Mouse (Mus musculus) E14TG2a.4 (cell line): ENCODE measurements around the gene Neurog3.

ENCODE experiments used
- H3K27me3 ChIP-seq: 2 replicates; pipeline ENCODE4 v1.6.1; 2014; ENCODE audit warnings: low read length, control low read depth; ENCODE audit not compliant: insufficient read depth
- H3K36me3 ChIP-seq: 2 replicates; pipeline ENCODE4 v1.6.1; 2014; ENCODE audit warnings: low read length, control low read depth; ENCODE audit not compliant: insufficient read depth
- H3K4me1 ChIP-seq: replicated peaks from 2 replicates; pipeline ENCODE4 v1.6.1; 2014; ENCODE audit warnings: low read depth, low read length, control low read depth
- H3K4me3 ChIP-seq: replicated peaks from 2 replicates; pipeline ENCODE4 v1.5.1; 2014; ENCODE audit warnings: mild to moderate bottlenecking, low read length
- H3K9me3 ChIP-seq: 2 replicates; pipeline ENCODE4 v1.6.1; 2014; ENCODE audit warnings: low read length, control low read depth
- CTCF ChIP-seq: conservative IDR thresholded peaks from 2 replicates; pipeline ENCODE4 v1.5.1; 2014; ENCODE audit warnings: low read length
- NANOG ChIP-seq: IDR thresholded peaks from 2 replicates; pipeline ENCODE4 v1.6.1; 2014; ENCODE audit warnings: borderline replicate concordance, low read length, mixed read lengths
- POU5F1 ChIP-seq: IDR thresholded peaks from 2 replicates; pipeline ENCODE4 v1.6.1; 2014; ENCODE audit warnings: low read length, borderline replicate concordance

Neurog3 gene

DNA sequence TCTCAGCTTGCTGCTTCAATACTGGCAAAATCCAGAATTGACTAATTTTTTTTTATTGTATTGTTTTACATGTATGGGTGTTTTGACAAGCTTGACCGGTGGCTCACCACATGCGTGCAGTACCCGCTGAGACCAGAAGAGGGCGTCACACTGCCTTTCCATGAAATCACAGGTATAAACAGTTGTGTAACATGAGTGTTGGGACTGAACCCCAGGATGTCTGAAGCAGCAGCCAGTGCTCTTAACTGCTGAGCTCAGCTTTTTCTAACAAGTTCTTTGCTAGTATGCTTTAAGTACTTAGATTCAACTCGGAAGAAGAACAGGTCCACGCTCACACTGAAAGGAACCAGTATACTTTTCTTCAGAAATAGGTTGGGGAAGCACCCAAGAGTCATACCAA, 5.8 kb upstream of the Neurog3 start:
- TF ChIP-seq POU5F1 = no peak
- TF ChIP-seq CTCF = peak; percentile 87
- no peak for TF ChIP-seq NANOG
- no peak overlapping the region for H3K4me3 ChIP-seq
- peaks cover 41% of the 10 kb centered on the region for H3K4me1 ChIP-seq
- H3K9me3 ChIP-seq = no peaks in the 10 kb centered on the region
- no peaks in the 10 kb centered on the region for H3K36me3 ChIP-seq
- peaks cover 48% of the 10 kb centered on the region for H3K27me3 ChIP-seq

DNA sequence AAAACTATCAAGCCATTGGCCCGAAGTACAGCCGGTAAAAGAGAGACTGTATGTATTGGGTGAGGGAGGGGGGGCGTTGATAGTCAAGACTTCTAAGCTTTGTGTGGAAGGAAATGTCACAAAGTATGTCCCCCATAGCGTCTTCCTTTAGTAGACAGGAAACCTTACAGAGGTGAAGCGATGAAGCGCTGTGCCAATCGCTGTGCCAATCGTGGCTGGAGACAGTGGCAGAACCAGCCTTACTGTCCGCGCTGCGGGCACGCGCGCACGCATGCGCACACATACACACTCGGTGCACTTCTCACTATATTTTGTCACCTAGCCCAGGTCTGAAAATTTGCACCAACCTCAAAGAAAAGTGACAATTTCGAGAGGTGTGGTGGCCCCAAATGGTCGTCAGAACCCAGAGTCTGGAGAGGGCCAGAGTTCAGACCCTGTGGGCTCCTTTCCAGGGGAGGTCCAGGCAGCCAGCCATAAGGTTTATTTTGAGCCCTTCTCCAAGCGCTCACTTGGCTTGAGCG, 5.1 kb upstream of the Neurog3 start:
- TF ChIP-seq POU5F1 = no peak
- no peak for TF ChIP-seq NANOG
- no peak for TF ChIP-seq CTCF
- H3K4me3 ChIP-seq = no peak overlapping the region
- H3K9me3 ChIP-seq = no peaks in the 10 kb centered on the region
- H3K27me3 ChIP-seq = peaks cover 54% of the 10 kb centered on the region
- H3K36me3 ChIP-seq = no peaks in the 10 kb centered on the region
- peaks cover 47% of the 10 kb centered on the region for H3K4me1 ChIP-seq

DNA sequence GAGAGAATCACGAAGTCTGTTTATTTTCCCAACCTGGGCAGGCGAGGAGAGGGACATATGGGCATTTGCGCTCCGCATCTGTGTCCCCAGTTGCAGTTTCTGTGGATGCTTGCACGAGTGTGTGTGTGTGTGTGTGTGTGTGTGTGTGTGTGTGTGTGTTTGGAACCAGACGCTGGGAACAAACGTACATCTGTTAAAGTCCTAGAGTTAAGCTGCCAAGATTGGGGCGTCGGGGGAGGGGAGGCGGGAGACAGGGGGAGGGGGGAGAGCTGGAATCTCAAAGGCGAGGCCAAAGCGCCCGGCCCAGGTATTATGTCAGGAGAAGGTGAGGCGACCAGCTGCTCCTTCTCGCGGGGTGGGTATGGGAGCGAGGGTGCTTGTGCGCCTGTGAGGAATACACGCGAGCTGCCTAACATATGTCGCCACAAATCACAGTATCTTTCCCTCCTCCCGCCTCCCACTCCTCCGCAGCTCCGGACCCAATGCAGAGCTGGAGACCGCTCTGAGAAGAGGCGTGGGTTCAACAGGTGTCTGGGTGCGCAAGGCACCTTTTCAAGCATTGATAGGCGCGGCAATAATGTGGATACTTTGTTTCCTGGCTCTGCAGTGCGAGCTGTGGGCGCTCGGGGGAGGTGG, 4.5 kb upstream of the Neurog3 start:
- Histone ChIP-seq H3K36me3 (no peaks in the 10 kb centered on the region), H3K4me3 (peak overlapping the region; percentile 67), H3K4me1 (peaks cover 54% of the 10 kb centered on the region), H3K27me3 (peaks cover 61% of the 10 kb centered on the region), H3K9me3 (no peaks in the 10 kb centered on the region)
- TF ChIP-seq POU5F1 (no peak), CTCF (no peak), NANOG (no peak)

DNA sequence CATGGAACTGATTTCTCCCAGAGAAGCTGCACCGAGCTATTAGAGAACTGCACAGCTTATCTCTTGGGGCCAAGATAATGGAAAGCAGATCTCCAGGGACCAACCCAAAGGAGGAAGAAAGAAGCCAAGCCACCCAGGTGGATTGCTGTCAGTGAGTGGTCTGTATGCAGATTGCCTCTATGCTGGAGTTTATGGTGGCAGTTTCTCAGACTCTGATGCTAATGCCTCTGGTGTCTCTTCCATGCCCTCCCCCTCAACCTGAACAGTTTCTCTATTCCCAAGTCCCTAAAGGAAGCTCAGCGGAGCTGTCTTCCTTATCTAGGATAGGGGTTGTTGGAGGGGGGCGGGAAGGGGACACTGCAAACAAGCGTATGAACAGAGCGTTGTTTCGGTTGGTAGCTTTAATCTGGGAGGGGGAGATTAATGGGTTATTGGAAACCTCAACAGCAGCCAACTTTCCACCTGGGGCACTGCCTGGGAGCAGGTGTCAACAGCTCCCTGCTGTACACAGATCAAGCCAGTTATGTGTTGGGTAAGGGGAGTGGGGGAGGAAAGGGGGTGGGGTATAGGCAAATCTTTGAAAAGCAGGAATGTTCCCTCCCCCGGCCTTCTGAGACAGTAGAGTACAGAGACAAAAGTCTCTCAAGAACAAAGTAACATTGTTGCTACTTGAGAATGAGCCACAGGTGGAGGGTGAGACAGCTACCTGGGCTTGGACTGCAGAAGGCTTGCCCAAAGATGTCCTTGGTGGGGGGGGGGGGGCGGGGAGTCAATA, 3.0 kb downstream of the Neurog3 start:
- Histone ChIP-seq H3K4me3 (0 out of 2 replicates have a peak overlapping the region, but pooled peaks have one; percentile 20), H3K36me3 (no peaks in the 10 kb centered on the region)
- no peak for TF ChIP-seq CTCF
- TF ChIP-seq POU5F1 = no peak
- peak; percentile 13; the same call in 1 of the 2 replicates for TF ChIP-seq NANOG

DNA sequence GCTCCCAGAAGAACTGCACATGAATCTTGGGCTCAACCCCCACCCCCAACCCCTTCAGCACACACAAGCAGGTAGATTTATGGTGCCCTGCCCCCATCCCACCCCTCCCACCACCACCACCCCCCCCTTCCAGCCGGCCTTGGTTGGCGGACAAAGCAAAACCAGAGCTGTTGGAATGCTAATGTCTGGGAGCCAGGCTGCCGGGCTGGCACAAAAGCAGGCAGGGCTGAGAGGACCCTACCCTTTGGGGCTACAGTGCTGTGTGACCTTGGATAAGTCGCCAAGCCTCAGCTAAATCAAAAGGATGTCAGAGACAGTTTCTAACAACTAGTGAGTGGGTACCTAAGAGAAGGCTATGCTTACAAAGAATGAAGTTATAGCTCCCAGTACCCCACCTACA, 4.3 kb downstream of the Neurog3 start:
- TF ChIP-seq POU5F1 = no peak
- no peak for TF ChIP-seq CTCF
- TF ChIP-seq NANOG = no peak
- Histone ChIP-seq H3K9me3 (no peaks in the 10 kb centered on the region), H3K27me3 (peaks cover 46% of the 10 kb centered on the region)

More for the DNA sequence above, 3.0 kb downstream of the Neurog3 start:
- Histone ChIP-seq H3K9me3 (no peaks in the 10 kb centered on the region), H3K27me3 (peaks cover 53% of the 10 kb centered on the region), H3K4me1 (peaks cover 83% of the 10 kb centered on the region)

DNA sequence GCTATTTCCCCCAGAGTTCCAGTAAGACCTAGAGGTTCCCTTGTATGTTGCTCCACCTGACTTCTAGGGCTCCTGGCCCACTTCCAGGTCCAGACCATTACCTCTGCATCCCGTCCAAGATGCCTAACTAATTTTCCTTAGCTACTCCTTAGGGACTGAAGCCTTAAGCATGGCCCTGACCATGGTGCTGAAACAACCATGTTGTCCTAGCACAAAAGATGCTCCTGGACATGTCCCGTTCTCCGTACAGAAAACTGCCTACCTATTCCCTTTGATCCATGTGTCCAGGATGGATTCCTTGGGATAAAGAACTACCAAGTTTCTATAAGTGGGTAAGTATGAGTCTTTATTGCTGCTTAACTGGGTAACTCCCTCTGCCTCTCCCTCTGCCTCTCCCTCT, 5.2 kb downstream of the Neurog3 start:
- Histone ChIP-seq H3K4me1 (peaks cover 74% of the 10 kb centered on the region), H3K4me3 (no peak overlapping the region), H3K36me3 (no peaks in the 10 kb centered on the region), H3K27me3 (peaks cover 37% of the 10 kb centered on the region), H3K9me3 (no peaks in the 10 kb centered on the region)
- TF ChIP-seq NANOG (no peak), CTCF (no peak), POU5F1 (no peak)

More for the DNA sequence above, 4.3 kb downstream of the Neurog3 start:
- Histone ChIP-seq H3K36me3 (no peaks in the 10 kb centered on the region), H3K4me3 (no peak overlapping the region), H3K4me1 (peaks cover 83% of the 10 kb centered on the region)

DNA sequence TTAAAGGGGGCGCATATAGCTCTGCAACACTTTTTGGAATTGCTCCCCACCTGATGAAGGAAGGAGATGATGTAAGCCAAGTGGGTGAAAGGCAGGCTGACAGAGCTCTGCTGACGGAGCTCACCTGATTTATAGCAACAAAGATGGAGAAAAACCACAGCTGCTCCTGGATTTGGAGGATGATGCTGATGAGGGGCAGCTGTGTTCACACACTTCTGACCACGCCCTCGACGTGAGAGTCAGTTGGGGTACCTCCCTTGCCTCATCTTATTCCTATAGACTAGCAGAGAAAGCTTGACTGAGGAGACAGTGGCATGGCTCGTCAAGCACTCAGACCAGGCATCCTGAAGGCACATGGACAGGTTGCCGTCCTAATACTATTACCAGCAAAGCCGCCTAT, 10.9 kb downstream of the Neurog3 start, which contains the start of gene Fam241b:
Gene Fam241b (minus strand): TSS at position 101 of the 400 bp plus-strand sequence.
- Histone ChIP-seq H3K27me3 (peaks cover 28% of the 10 kb centered on the region; the same call in 1 of the 2 replicates), H3K4me3 (peak within 1 kb of the TSS; percentile 11; the same call in 1 of the 2 replicates), H3K4me1 (peaks cover 53% of the 10 kb centered on the region), H3K9me3 (no peaks in the 10 kb centered on the region), H3K36me3 (no peaks in the 10 kb centered on the region)
- TF ChIP-seq CTCF = no peak
- no peak for TF ChIP-seq POU5F1
- no peak for TF ChIP-seq NANOG

DNA sequence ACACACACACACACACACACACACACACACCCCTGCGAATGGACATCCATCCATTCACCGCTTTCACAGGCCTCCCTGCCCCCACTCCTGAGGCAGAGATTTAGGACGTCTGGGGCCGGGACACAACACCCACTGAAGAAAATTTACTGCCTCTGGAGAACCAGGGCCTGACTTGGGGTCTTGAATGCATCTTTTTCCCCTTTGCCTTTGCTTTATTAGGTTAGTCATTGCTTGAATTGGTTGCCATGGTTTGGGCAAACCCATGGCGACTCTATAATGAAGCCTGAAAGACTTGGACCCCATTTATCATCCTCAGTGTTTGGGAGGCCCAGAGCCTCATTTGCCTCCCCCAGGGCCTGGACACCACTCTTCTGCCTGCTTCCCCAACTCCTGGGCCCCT, 13.1 kb downstream of the Neurog3 start:
- H3K36me3 ChIP-seq = no peaks in the 10 kb centered on the region
- TF ChIP-seq NANOG (no peak), POU5F1 (no peak), CTCF (no peak)
- peaks cover 41% of the 10 kb centered on the region for H3K27me3 ChIP-seq
- H3K4me3 ChIP-seq = no peak overlapping the region
- peaks cover 62% of the 10 kb centered on the region for H3K4me1 ChIP-seq
- no peaks in the 10 kb centered on the region for H3K9me3 ChIP-seq
